Mouse (Mus musculus): ENCODE results near the gene Nhsl1. TPM values are rescaled to one million over a fixed set of nuclear protein-coding genes. Genes with fewer than 3 reads are reported as not detected.

The Nhsl1 gene
- total RNA-seq (2014; fragmentation: Nextera tagmentation): not detected in 2 replicates
- 0.22 and 0.23 TPM in 2 replicates for total RNA-seq (2017)
- polyA plus RNA-seq (2012): not detected in 2 replicates

DNA sequence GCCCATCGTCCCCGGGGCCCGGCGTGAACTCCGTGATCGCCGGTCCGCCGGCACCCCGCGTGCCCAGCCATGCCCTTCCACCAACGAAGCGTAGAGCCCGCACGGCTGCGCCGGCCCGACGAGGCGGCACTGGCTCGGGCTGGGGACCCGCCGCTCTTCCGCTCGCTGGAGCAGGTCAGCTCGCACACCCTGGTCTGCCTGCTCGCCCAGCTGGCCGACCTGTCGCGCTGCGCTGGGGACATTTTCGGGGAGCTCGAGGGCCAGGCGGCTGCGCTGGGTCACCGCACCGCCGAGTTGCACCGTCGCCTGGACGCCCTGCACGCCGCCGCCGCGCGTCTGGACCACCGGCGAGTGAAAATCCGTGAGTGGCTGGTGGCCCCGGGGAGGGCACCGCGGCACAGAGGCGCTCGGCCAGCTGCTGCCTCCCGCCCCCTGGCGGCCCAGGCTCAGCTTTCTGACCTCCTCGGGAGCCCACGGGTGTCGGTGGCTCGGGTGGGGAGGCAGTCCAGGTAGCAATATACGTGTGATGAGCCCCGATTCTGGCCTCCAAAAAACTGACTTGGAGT, at the start of gene Nhsl1:
Gene Nhsl1, plus strand, starts transcription at position 70 of the 566 bp plus-strand sequence.
- TF ChIP-seq GATA2 (IDR thresholded peaks at IDR 0.05; ENCODE audit: borderline replicate concordance, low read depth, low read length) (no peak), CTCF (IDR thresholded peaks at IDR 0.05; ENCODE audit: low read depth, low read length) (no peak), POLR2AphosphoS5 (IDR thresholded peaks at IDR 0.05; ENCODE audit: insufficient replicate concordance, low read depth, low read length) (no peak), GATA1 (IDR thresholded peaks at IDR 0.05; ENCODE audit: borderline replicate concordance, low read length) (no peak), TAL1 (conservative IDR thresholded peaks at IDR 0.05; ENCODE audit: low read depth, low read length) (no peak)
- Histone ChIP-seq H3K4me1 (ENCODE audit: insufficient read depth, low read depth, low read length) (no peaks in the 10 kb centered on the region), H3K36me3 (replicated peaks) (no peaks in the 10 kb centered on the region), H3K4me3 (ENCODE audit: low read depth, low read length) (peak within 1 kb of the TSS; percentile 2; the same call in 1 of the 2 replicates), H3K9me3 (replicated peaks) (peaks cover 11% of the 10 kb centered on the region), H3K27me3 (ENCODE audit: insufficient read depth, low read length) (no peaks in the 10 kb centered on the region)
- ATAC-seq (ENCODE audit: extremely low read depth, insufficient number of reproducible peaks, low FRiP score, poor library complexity, severe bottlenecking) (no peak), DNase-seq (ENCODE audit: low spot score) (no peak)

DNA sequence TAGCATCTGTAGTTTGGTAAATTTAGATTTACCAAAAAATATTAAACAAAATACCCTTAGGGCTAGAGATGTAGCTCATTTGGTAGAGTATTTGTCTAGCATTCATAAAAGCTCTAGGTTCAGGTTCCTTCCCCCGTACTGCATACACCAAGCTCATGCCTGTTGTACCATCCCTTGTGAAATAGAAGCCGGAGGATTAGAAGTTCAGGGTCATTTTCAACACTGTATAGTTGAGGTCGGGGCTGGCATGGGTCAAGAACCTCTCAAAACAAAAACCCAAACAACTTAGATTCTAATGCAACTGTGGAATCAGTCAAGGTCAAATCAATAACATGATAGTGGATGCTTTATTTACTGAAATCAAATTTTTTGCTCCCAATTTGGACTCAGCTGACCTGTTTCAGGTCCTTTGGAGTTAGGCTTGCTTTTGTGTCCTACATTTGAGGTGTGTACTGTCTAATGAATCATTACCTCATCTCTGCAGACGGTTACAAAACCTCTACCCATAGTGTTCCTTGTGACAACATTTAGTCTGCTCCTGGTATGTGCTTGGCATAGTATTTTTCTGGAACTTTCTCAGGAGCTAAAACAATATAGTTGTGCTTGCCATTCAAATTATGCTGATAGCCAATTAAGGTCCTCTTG, 42.6 kb upstream of the Nhsl1 start:
- H3K9me3 ChIP-seq (replicated peaks): no peaks in the 10 kb centered on the region
- H3K27me3 ChIP-seq (ENCODE audit: insufficient read depth, low read length): no peaks in the 10 kb centered on the region
- H3K4me1 ChIP-seq (ENCODE audit: insufficient read depth, low read depth, low read length): no peaks in the 10 kb centered on the region
- no peak overlapping the region for H3K4me3 ChIP-seq (ENCODE audit: low read depth, low read length)
- no peak for TF ChIP-seq TAL1 (conservative IDR thresholded peaks at IDR 0.05; ENCODE audit: low read depth, low read length)
- no peak for TF ChIP-seq GATA2 (IDR thresholded peaks at IDR 0.05; ENCODE audit: borderline replicate concordance, low read depth, low read length)
- TF ChIP-seq CTCF (IDR thresholded peaks at IDR 0.05; ENCODE audit: low read depth, low read length): no peak
- no peak for TF ChIP-seq GATA1 (IDR thresholded peaks at IDR 0.05; ENCODE audit: borderline replicate concordance, low read length)
- no peak for TF ChIP-seq POLR2AphosphoS5 (IDR thresholded peaks at IDR 0.05; ENCODE audit: insufficient replicate concordance, low read depth, low read length)
- H3K36me3 ChIP-seq (replicated peaks): no peaks in the 10 kb centered on the region
- DNase-seq (ENCODE audit: low spot score) (no peak), ATAC-seq (ENCODE audit: extremely low read depth, insufficient number of reproducible peaks, low FRiP score, poor library complexity, severe bottlenecking) (no peak)

DNA sequence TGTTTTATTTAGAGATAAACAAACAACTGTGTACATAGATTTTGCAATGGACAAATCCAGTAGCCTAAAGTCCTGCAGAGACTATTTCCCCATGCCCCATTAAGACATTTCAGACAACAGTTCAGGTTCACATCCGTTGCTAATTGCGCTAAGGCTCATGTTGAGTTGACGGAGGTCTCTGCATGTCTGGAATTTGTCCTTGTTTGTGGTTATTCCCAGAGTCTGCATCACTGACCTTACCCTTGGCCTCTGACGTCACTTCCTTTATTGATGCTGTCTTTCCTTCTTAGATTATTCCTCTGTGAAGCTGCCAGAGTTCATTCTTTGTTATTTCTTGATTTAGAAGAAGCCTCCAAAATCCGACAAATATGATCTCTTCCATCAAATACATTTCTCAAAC, 34.8 kb upstream of the Nhsl1 start:
- no peaks in the 10 kb centered on the region for H3K9me3 ChIP-seq (replicated peaks)

DNA sequence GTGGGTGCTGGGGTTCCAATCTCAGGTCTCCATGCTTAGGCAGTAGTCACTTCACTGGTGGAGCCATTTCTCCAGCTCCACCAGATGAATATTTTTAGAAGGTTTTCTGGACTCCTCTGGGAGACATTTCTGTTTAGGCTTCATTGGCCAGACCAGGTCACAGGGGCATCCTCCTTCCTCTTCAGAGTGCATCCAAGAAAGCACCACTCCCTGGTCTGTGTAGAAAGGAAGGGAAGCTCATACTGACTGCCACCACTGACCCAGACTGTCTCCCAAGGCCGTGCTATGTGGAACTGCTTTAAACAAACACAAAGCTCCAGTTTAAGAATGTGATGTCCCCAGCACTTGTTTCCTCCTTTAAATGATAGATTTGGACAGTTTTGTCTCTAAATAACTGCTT, 29.3 kb upstream of the Nhsl1 start:
- Histone ChIP-seq H3K4me1 (ENCODE audit: insufficient read depth, low read depth, low read length) (no peaks in the 10 kb centered on the region), H3K4me3 (ENCODE audit: low read depth, low read length) (no peak overlapping the region), H3K27me3 (ENCODE audit: insufficient read depth, low read length) (peaks cover 3% of the 10 kb centered on the region), H3K9me3 (replicated peaks) (no peaks in the 10 kb centered on the region), H3K36me3 (replicated peaks) (no peaks in the 10 kb centered on the region)
- no peak for TF ChIP-seq CTCF (IDR thresholded peaks at IDR 0.05; ENCODE audit: low read depth, low read length)
- no peak for TF ChIP-seq GATA2 (IDR thresholded peaks at IDR 0.05; ENCODE audit: borderline replicate concordance, low read depth, low read length)
- TF ChIP-seq GATA1 (IDR thresholded peaks at IDR 0.05; ENCODE audit: borderline replicate concordance, low read length): no peak
- ATAC-seq (ENCODE audit: extremely low read depth, insufficient number of reproducible peaks, low FRiP score, poor library complexity, severe bottlenecking): no peak
- no peak for DNase-seq (ENCODE audit: low spot score)

More for the DNA sequence above, 34.8 kb upstream of the Nhsl1 start:
- no peak for TF ChIP-seq CTCF (IDR thresholded peaks at IDR 0.05; ENCODE audit: low read depth, low read length)
- Histone ChIP-seq H3K4me3 (ENCODE audit: low read depth, low read length) (no peak overlapping the region), H3K36me3 (replicated peaks) (no peaks in the 10 kb centered on the region), H3K4me1 (ENCODE audit: insufficient read depth, low read depth, low read length) (no peaks in the 10 kb centered on the region), H3K27me3 (ENCODE audit: insufficient read depth, low read length) (peaks cover 3% of the 10 kb centered on the region; the same call in 1 of the 2 replicates)
- DNase-seq (ENCODE audit: low spot score) (no peak), ATAC-seq (ENCODE audit: extremely low read depth, insufficient number of reproducible peaks, low FRiP score, poor library complexity, severe bottlenecking) (no peak)

DNA sequence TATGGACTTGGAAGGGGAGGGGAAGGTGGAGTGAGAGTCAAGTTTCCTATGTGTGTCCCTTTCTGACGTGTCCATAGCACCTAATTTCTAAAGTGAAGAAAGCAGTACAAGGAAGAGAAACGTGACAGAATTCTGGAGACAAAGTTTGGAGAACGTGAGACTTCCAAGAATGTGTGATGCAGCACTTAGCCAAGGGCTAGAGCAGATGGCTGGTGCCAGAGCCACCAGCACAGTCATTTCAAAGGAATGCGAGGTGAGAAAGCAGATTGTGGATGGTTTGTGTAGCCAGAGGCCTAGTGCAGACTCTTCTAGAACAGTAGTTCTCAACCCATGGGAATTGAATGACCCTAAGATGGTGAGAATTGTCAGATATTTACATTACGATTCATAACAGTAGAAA, 13.7 kb upstream of the Nhsl1 start:
- no peaks in the 10 kb centered on the region for H3K36me3 ChIP-seq (replicated peaks)
- no peaks in the 10 kb centered on the region for H3K4me1 ChIP-seq (ENCODE audit: insufficient read depth, low read depth, low read length)
- H3K27me3 ChIP-seq (ENCODE audit: insufficient read depth, low read length): no peaks in the 10 kb centered on the region
- H3K9me3 ChIP-seq (replicated peaks): no peaks in the 10 kb centered on the region
- no peak for DNase-seq (ENCODE audit: low spot score)
- no peak overlapping the region for H3K4me3 ChIP-seq (ENCODE audit: low read depth, low read length)
- ATAC-seq (ENCODE audit: extremely low read depth, insufficient number of reproducible peaks, low FRiP score, poor library complexity, severe bottlenecking): no peak
- TF ChIP-seq GATA1 (IDR thresholded peaks at IDR 0.05; ENCODE audit: borderline replicate concordance, low read length): no peak
- no peak for TF ChIP-seq CTCF (IDR thresholded peaks at IDR 0.05; ENCODE audit: low read depth, low read length)
- no peak for TF ChIP-seq GATA2 (IDR thresholded peaks at IDR 0.05; ENCODE audit: borderline replicate concordance, low read depth, low read length)
- TF ChIP-seq POLR2AphosphoS5 (IDR thresholded peaks at IDR 0.05; ENCODE audit: insufficient replicate concordance, low read depth, low read length): no peak
- TF ChIP-seq TAL1 (conservative IDR thresholded peaks at IDR 0.05; ENCODE audit: low read depth, low read length): no peak

DNA sequence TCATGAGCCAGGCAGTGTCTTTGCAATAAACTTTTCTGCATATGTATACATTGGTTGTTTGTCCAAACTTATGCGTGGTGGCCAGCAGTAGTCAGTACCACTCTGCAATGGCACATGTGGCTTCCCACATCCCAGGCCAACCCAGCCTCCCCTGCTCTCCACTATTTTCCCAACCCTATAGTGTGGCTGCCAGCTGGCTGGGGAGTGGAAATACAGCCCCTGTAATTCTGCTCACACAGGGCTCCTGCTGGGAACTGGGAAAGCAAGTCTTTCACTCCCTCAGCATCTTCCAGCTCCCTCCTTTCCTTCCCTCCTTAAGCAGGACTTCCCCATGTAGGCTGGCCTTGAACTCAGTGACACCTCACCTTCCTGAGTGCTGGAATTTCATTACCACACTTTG, 3.7 kb upstream of the Nhsl1 start:
- Histone ChIP-seq H3K4me3 (ENCODE audit: low read depth, low read length) (no peak overlapping the region), H3K27me3 (ENCODE audit: insufficient read depth, low read length) (no peaks in the 10 kb centered on the region), H3K4me1 (ENCODE audit: insufficient read depth, low read depth, low read length) (no peaks in the 10 kb centered on the region), H3K36me3 (replicated peaks) (no peaks in the 10 kb centered on the region), H3K9me3 (replicated peaks) (peaks cover 11% of the 10 kb centered on the region)
- DNase-seq (ENCODE audit: low spot score) (no peak), ATAC-seq (ENCODE audit: extremely low read depth, insufficient number of reproducible peaks, low FRiP score, poor library complexity, severe bottlenecking) (no peak)
- TF ChIP-seq CTCF (IDR thresholded peaks at IDR 0.05; ENCODE audit: low read depth, low read length): no peak
- no peak for TF ChIP-seq POLR2AphosphoS5 (IDR thresholded peaks at IDR 0.05; ENCODE audit: insufficient replicate concordance, low read depth, low read length)
- TF ChIP-seq TAL1 (conservative IDR thresholded peaks at IDR 0.05; ENCODE audit: low read depth, low read length): no peak
- TF ChIP-seq GATA1 (IDR thresholded peaks at IDR 0.05; ENCODE audit: borderline replicate concordance, low read length): no peak
- TF ChIP-seq GATA2 (IDR thresholded peaks at IDR 0.05; ENCODE audit: borderline replicate concordance, low read depth, low read length): no peak
